Mouse (Mus musculus) MEL (cell line): ENCODE results near the gene Krt222.

Experiments
- BHLHE40 ChIP-seq: IDR thresholded peaks from 2 replicates; pipeline ENCODE4 v1.6.1; 2012; ENCODE audit warnings: low read depth, mild to moderate bottlenecking, inconsistent platforms, low read length, improper control_type of control experiment, borderline replicate concordance
- CHD2 ChIP-seq: IDR thresholded peaks from 2 replicates; pipeline ENCODE4 v1.6.1; 2011; ENCODE audit warnings: low read length, improper control_type of control experiment
- CTCF ChIP-seq, 3 experiments: IDR thresholded peaks in 2 of 3; conservative IDR thresholded peaks in 1 of 3; 2 replicates each; pipeline ENCODE4 v1.5.1; 2011 to 2012; ENCODE audit warnings: low read length in 3 of 3, low read depth in 2 of 3, mild to moderate bottlenecking in 2 of 3, improper control_type of control experiment in 1 of 3, inconsistent platforms in 1 of 3, mixed read lengths in 1 of 3, moderate library complexity in 1 of 3; ENCODE audit not compliant: control insufficient read depth in 1 of 3, insufficient read depth in 1 of 3, poor library complexity in 1 of 3, severe bottlenecking in 1 of 3
- ETS1 ChIP-seq: IDR thresholded peaks from 2 replicates; pipeline ENCODE4 v1.6.1; 2012; ENCODE audit warnings: low read depth, mild to moderate bottlenecking, inconsistent platforms, low read length, improper control_type of control experiment, moderate library complexity
- GATA1 ChIP-seq: IDR thresholded peaks from 2 replicates; pipeline ENCODE4 v1.6.1; 2011; ENCODE audit warnings: low read depth, low read length, improper control_type of control experiment
- HCFC1 ChIP-seq: IDR thresholded peaks from 2 replicates; pipeline ENCODE4 v1.6.1; 2012; ENCODE audit warnings: low read depth, mild to moderate bottlenecking, inconsistent platforms, low read length, improper control_type of control experiment, moderate library complexity
- NELFE ChIP-seq: IDR thresholded peaks from 2 replicates; pipeline ENCODE4 v1.6.1; 2011; ENCODE audit warnings: low read depth, low read length, improper control_type of control experiment
- POLR2A ChIP-seq, 2 experiments: IDR thresholded peaks; 2 replicates each; pipeline ENCODE4 v1.6.1; 2011 to 2012; ENCODE audit warnings: low read length in 2 of 2, mild to moderate bottlenecking in 2 of 2, control low read depth in 1 of 2, improper control_type of control experiment in 1 of 2, low read depth in 1 of 2, moderate library complexity in 1 of 2; ENCODE audit not compliant: control insufficient read depth in 1 of 2, insufficient read depth in 1 of 2, poor library complexity in 1 of 2
- RCOR1 ChIP-seq: IDR thresholded peaks from 2 replicates; pipeline ENCODE4 v1.6.1; 2012; ENCODE audit warnings: low read depth, mild to moderate bottlenecking, inconsistent platforms, low read length, improper control_type of control experiment
- TAL1 ChIP-seq: IDR thresholded peaks from 2 replicates; pipeline ENCODE4 v1.6.1; 2012; ENCODE audit warnings: mild to moderate bottlenecking, inconsistent platforms, low read length, moderate library complexity, mixed read lengths
- TCF12 ChIP-seq: IDR thresholded peaks from 2 replicates; pipeline ENCODE4 v1.6.1; 2014; ENCODE audit warnings: low read depth, mild to moderate bottlenecking, inconsistent platforms, low read length, improper control_type of control experiment, moderate library complexity
- USF1 ChIP-seq: IDR thresholded peaks from 2 replicates; pipeline ENCODE4 v1.6.1; 2014; ENCODE audit warnings: low read depth, mild to moderate bottlenecking, inconsistent platforms, low read length, improper control_type of control experiment, moderate library complexity
- USF2 ChIP-seq, 2 experiments: IDR thresholded peaks; 2 replicates each; pipeline ENCODE4 v1.6.1; 2011 to 2012; ENCODE audit warnings: improper control_type of control experiment in 2 of 2, low read length in 2 of 2, borderline replicate concordance in 1 of 2, inconsistent platforms in 1 of 2, low read depth in 1 of 2, mild to moderate bottlenecking in 1 of 2; ENCODE audit not compliant: insufficient read depth in 1 of 2
- ZKSCAN1 ChIP-seq: IDR thresholded peaks from 2 replicates; pipeline ENCODE4 v1.6.1; 2012; ENCODE audit warnings: low read depth, mild to moderate bottlenecking, inconsistent platforms, low read length, improper control_type of control experiment, moderate library complexity

DNA sequence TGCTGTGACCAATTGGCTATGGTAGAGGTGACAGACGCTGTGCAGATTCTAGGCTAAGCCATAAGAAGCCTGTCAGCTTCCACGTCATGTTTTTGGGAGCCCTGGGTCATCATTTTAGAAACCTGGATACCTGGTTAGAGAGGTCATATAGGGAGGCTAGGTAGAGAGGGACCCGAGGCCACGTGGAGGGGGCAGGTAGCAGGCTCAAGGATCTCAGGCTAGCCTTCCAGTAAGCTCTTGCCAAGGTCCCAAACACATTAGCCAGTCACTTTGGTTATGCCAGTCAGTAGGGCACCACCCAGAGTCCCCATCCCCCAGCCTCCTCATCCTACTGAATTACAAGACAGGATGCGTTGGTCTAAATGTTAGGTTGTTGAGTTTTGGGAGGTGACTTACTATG is 1.8 kb downstream of the Krt222 start:
- TF ChIP-seq TCF12, result no peak
- no peak for TF ChIP-seq ZKSCAN1
- TF ChIP-seq RCOR1, result no peak
- TF ChIP-seq CTCF (IDR thresholded peaks at IDR 0.05 in 2 of 3, conservative IDR thresholded peaks at IDR 0.05 in 1 of 3; ENCODE audit: control insufficient read depth in 1 of 3, insufficient read depth in 1 of 3, low read depth in 2 of 3, low read length in 3 of 3, poor library complexity in 1 of 3, severe bottlenecking in 1 of 3), result no peak
- no peak for TF ChIP-seq HCFC1
- no peak for TF ChIP-seq POLR2A (IDR thresholded peaks at IDR 0.05; ENCODE audit: control insufficient read depth in 1 of 2, insufficient read depth in 1 of 2, low read depth in 1 of 2, low read length in 2 of 2, poor library complexity in 1 of 2)
- no peak for TF ChIP-seq CHD2
- no peak for TF ChIP-seq USF1
- no peak for TF ChIP-seq USF2 (IDR thresholded peaks at IDR 0.05; ENCODE audit: borderline replicate concordance in 1 of 2, insufficient read depth in 1 of 2, low read depth in 1 of 2, low read length in 2 of 2)
- TF ChIP-seq ETS1, result no peak
- TF ChIP-seq NELFE, result no peak
- no peak for TF ChIP-seq GATA1
- no peak for TF ChIP-seq TAL1
- no peak for TF ChIP-seq BHLHE40
